Mouse (Mus musculus): ENCODE measurements around the gene Zfp84. TPM values are rescaled to one million over a fixed set of nuclear protein-coding genes. Genes with fewer than 3 reads are reported as not detected.
"Not testable (repeated sequence)": the region's sequence is repeated elsewhere in the genome, so short reads cannot be mapped to it uniquely, and the experiment has no call there.

Zfp84 gene
- 10 to 100 TPM; 14.3 TPM for total RNA-seq (2021)
- long read RNA-seq, experiment 1, full-length matches to known transcripts: 3 of 3 reads
- long read RNA-seq, experiment 1, partial matches to known transcripts: 0 of 3 reads
- long read RNA-seq, experiment 1, other reads (novel, unspliced or antisense): 0 of 3 reads
- long read RNA-seq, experiment 2, full-length matches to known transcripts: 5 of 7 reads
- long read RNA-seq, experiment 2, partial matches to known transcripts: 0 of 7 reads
- long read RNA-seq, experiment 2, other reads (novel, unspliced or antisense): 2 of 7 reads

- DNase-seq (ENCODE audit: low spot score in 2 of 2): peak; percentile 27 to 72
Observed at GRCm38 (mm10) chr7:29768090-29768900, at the start of gene Zfp84. Gene Zfp84 (plus strand): TSS chr7:29768552.

GRCm38 (mm10) chr7:29725461-29726142 lies 42.8 kb upstream of the Zfp84 start:
- DNase-seq (ENCODE audit: low spot score in 2 of 2): not testable (repeated sequence)

- not testable (repeated sequence) for DNase-seq (ENCODE audit: low spot score in 2 of 2)
Observed at GRCm38 (mm10) chr7:29726860-29727259, 41.5 kb upstream of the Zfp84 start, which contains the start of gene Catsperg2. Gene Catsperg2 (minus strand): TSS chr7:29727032.

GRCm38 (mm10) chr7:29728055-29728454 lies 40.3 kb upstream of the Zfp84 start:
- no peak for DNase-seq (ENCODE audit: low spot score in 2 of 2)

GRCm38 (mm10) chr7:29742258-29742657 lies 26.1 kb upstream of the Zfp84 start:
- no peak for DNase-seq (ENCODE audit: low spot score in 2 of 2)

GRCm38 (mm10) chr7:29760476-29760875 lies 7.9 kb upstream of the Zfp84 start:
- no peak for DNase-seq (ENCODE audit: low spot score in 2 of 2)

- no peak for DNase-seq (ENCODE audit: low spot score in 2 of 2)
Observed at GRCm38 (mm10) chr7:29764702-29765101, 3.6 kb upstream of the Zfp84 start.

GRCm38 (mm10) chr7:29767058-29767686 lies 1.2 kb upstream of the Zfp84 start:
- peak; percentile 20 to 69 for DNase-seq (ENCODE audit: low spot score in 2 of 2)

GRCm38 (mm10) chr7:29768980-29769379 lies 628 bp downstream of the Zfp84 start:
- DNase-seq (ENCODE audit: low spot score in 2 of 2): no peak

- no peak for DNase-seq (ENCODE audit: low spot score in 2 of 2)
Observed at GRCm38 (mm10) chr7:29773503-29773902, 5.2 kb downstream of the Zfp84 start.

GRCm38 (mm10) chr7:29774371-29774770 lies 6.0 kb downstream of the Zfp84 start:
- no peak for DNase-seq (ENCODE audit: low spot score in 2 of 2)

GRCm38 (mm10) chr7:29776568-29776967 lies 8.2 kb downstream of the Zfp84 start:
- no peak for DNase-seq (ENCODE audit: low spot score in 2 of 2)

GRCm38 (mm10) chr7:29777372-29777771 lies 9.0 kb downstream of the Zfp84 start:
- DNase-seq (ENCODE audit: low spot score in 2 of 2): no peak

GRCm38 (mm10) chr7:29783871-29784551 lies 15.7 kb downstream of the Zfp84 start, which contains the start of gene Zfp30:
Gene Zfp30 (plus strand): TSS chr7:29783998.
- DNase-seq (ENCODE audit: low spot score in 2 of 2): peak; percentile 51 to 71

- DNase-seq (ENCODE audit: low spot score in 2 of 2): no peak
Observed at GRCm38 (mm10) chr7:29785023-29785422, 16.7 kb downstream of the Zfp84 start.

- no peak for DNase-seq (ENCODE audit: low spot score in 2 of 2)
Observed at GRCm38 (mm10) chr7:29785888-29786287, 17.5 kb downstream of the Zfp84 start.

GRCm38 (mm10) chr7:29792906-29793305 lies 24.6 kb downstream of the Zfp84 start:
- DNase-seq (ENCODE audit: low spot score in 2 of 2): no peak

GRCm38 (mm10) chr7:29807046-29807445 lies 38.7 kb downstream of the Zfp84 start:
- DNase-seq (ENCODE audit: low spot score in 2 of 2): no peak

GRCm38 (mm10) chr7:29812244-29812643 lies 43.9 kb downstream of the Zfp84 start:
- DNase-seq (ENCODE audit: low spot score in 2 of 2): no peak

GRCm38 (mm10) chr7:29814381-29814780 lies 46.0 kb downstream of the Zfp84 start:
- no peak for DNase-seq (ENCODE audit: low spot score in 2 of 2)
